Mouse (Mus musculus): ENCODE data around the gene Meis3. TPM values are rescaled to one million over a fixed set of nuclear protein-coding genes. Genes with fewer than 3 reads are reported as not detected.

Meis3 gene
- polyA plus RNA-seq, 1 experiment from 2014 or later = 15.5 TPM

GRCm38 (mm10) chr7:16213196-16213595, 38.3 kb downstream of the Meis3 start:
- Histone ChIP-seq H3K9ac (ENCODE audit: low read length) (no peak overlapping the region), H3K4me3 (ENCODE audit: control insufficient read depth in 1 of 2, insufficient read depth in 1 of 2, low read depth in 1 of 2, low read length in 2 of 2) (no peak overlapping the region), H3K4me2 (ENCODE audit: low read length) (no peak overlapping the region), H3K27me3 (ENCODE audit: control insufficient read depth, insufficient read depth, low read length) (no peaks in the 10 kb centered on the region), H3K9me3 (ENCODE audit: control insufficient read depth, low read length) (no peaks in the 10 kb centered on the region), H3K27ac (replicated peaks in 1 of 2; ENCODE audit: control insufficient read depth in 1 of 2, insufficient read depth in 1 of 2, low read depth in 2 of 2, low read length in 2 of 2) (no peak overlapping the region), H3K4me1 (ENCODE audit: control insufficient read depth in 2 of 2, insufficient read depth in 2 of 2, low read length in 2 of 2) (no peaks in the 10 kb centered on the region), H3K36me3 (ENCODE audit: control insufficient read depth, insufficient read depth, low read length) (peaks cover 95% of the 10 kb centered on the region)
- no peak for ATAC-seq (ENCODE audit: insufficient number of reproducible peaks, insufficient read depth, low FRiP score, low read depth)
- WGBS = 87% methylated on average over 6 of the region's 6 CpGs

- Histone ChIP-seq H3K9me3 (ENCODE audit: control insufficient read depth, low read length) (no peaks in the 10 kb centered on the region), H3K36me3 (ENCODE audit: control insufficient read depth, insufficient read depth, low read length) (peaks cover 97% of the 10 kb centered on the region), H3K27ac (replicated peaks in 1 of 2; ENCODE audit: control insufficient read depth in 1 of 2, insufficient read depth in 1 of 2, low read depth in 2 of 2, low read length in 2 of 2) (no peak overlapping the region), H3K4me1 (ENCODE audit: control insufficient read depth in 2 of 2, insufficient read depth in 2 of 2, low read length in 2 of 2) (no peaks in the 10 kb centered on the region), H3K4me3 (ENCODE audit: control insufficient read depth in 1 of 2, insufficient read depth in 1 of 2, low read depth in 1 of 2, low read length in 2 of 2) (no peak overlapping the region), H3K4me2 (ENCODE audit: low read length) (no peak overlapping the region), H3K27me3 (ENCODE audit: control insufficient read depth, insufficient read depth, low read length) (no peaks in the 10 kb centered on the region), H3K9ac (ENCODE audit: low read length) (no peak overlapping the region)
- 89% methylated on average over 9 of the region's 9 CpGs for WGBS
- ATAC-seq (ENCODE audit: insufficient number of reproducible peaks, insufficient read depth, low FRiP score, low read depth) = no peak
Measured at GRCm38 (mm10) chr7:16213986-16214385, 39.1 kb downstream of the Meis3 start.

GRCm38 (mm10) chr7:16221582-16222272, 46.8 kb downstream of the Meis3 start, which contains the start of gene Dhx34:
TSS of gene Dhx34 (minus strand) at chr7:16222037.
- H3K36me3 ChIP-seq (ENCODE audit: control insufficient read depth, insufficient read depth, low read length) = peaks cover 22% of the 10 kb centered on the region
- peak within 1 kb of the TSS; percentile 69 to 83 for H3K27ac ChIP-seq (replicated peaks in 1 of 2; ENCODE audit: control insufficient read depth in 1 of 2, insufficient read depth in 1 of 2, low read depth in 2 of 2, low read length in 2 of 2)
- H3K27me3 ChIP-seq (ENCODE audit: control insufficient read depth, insufficient read depth, low read length) = no peaks in the 10 kb centered on the region
- H3K9me3 ChIP-seq (ENCODE audit: control insufficient read depth, low read length) = no peaks in the 10 kb centered on the region
- H3K4me1 ChIP-seq (ENCODE audit: control insufficient read depth in 2 of 2, insufficient read depth in 2 of 2, low read length in 2 of 2) = peaks cover 3 to 10% of the 10 kb centered on the region in 2 experiments; a peak in 2 of 4 replicates
- peak within 1 kb of the TSS; percentile 85 for H3K4me2 ChIP-seq (ENCODE audit: low read length)
- 2% methylated on average over 34 of the region's 34 CpGs for WGBS
- H3K9ac ChIP-seq (ENCODE audit: low read length) = peak within 1 kb of the TSS; percentile 85
- peak; percentile 94 for ATAC-seq (ENCODE audit: insufficient number of reproducible peaks, insufficient read depth, low FRiP score, low read depth)
- H3K4me3 ChIP-seq (ENCODE audit: control insufficient read depth in 1 of 2, insufficient read depth in 1 of 2, low read depth in 1 of 2, low read length in 2 of 2) = peak within 1 kb of the TSS; percentile 65 to 97

- Histone ChIP-seq H3K27me3 (ENCODE audit: control insufficient read depth, insufficient read depth, low read length) (no peaks in the 10 kb centered on the region), H3K27ac (replicated peaks in 1 of 2; ENCODE audit: control insufficient read depth in 1 of 2, insufficient read depth in 1 of 2, low read depth in 2 of 2, low read length in 2 of 2) (no peak overlapping the region; a peak in 1 of 4 replicates), H3K4me1 (ENCODE audit: control insufficient read depth in 2 of 2, insufficient read depth in 2 of 2, low read length in 2 of 2) (peaks cover 0 to 2% of the 10 kb centered on the region in 2 experiments; a peak in 1 of 4 replicates), H3K9ac (ENCODE audit: low read length) (no peak overlapping the region), H3K9me3 (ENCODE audit: control insufficient read depth, low read length) (peaks cover 7% of the 10 kb centered on the region; the same call in 1 of the 2 replicates), H3K4me2 (ENCODE audit: low read length) (no peak overlapping the region), H3K36me3 (ENCODE audit: control insufficient read depth, insufficient read depth, low read length) (no peaks in the 10 kb centered on the region), H3K4me3 (ENCODE audit: control insufficient read depth in 1 of 2, insufficient read depth in 1 of 2, low read depth in 1 of 2, low read length in 2 of 2) (no peak overlapping the region)
- 31% methylated on average over 5 of the region's 5 CpGs for WGBS
- ATAC-seq (ENCODE audit: insufficient number of reproducible peaks, insufficient read depth, low FRiP score, low read depth) = no peak
Measured at GRCm38 (mm10) chr7:16229869-16230268, 55.0 kb downstream of the Meis3 start.

Other genes starting within 250 kb of the Meis3 start
- 120 and 121 TPM in 2 replicates for gene Nop53, start 229.0 kb upstream of the Meis3 start, polyA plus RNA-seq (2014; fragmentation: Nextera tagmentation; extraction: Ambion mirVana)
- 37.4 and 43.5 TPM in 2 replicates for gene Ehd2, start 207.5 kb upstream of the Meis3 start, polyA plus RNA-seq (2014; fragmentation: Nextera tagmentation; extraction: Ambion mirVana)
- gene Bicra, start 127.2 kb upstream of the Meis3 start, polyA plus RNA-seq (2014; fragmentation: Nextera tagmentation; extraction: Ambion mirVana) = 5.0 and 5.4 TPM in 2 replicates
- not detected in 2 replicates for gene Zfp541, start 113.3 kb upstream of the Meis3 start, polyA plus RNA-seq (2014; fragmentation: Nextera tagmentation; extraction: Ambion mirVana)
- 159 and 161 TPM in 2 replicates for gene Napa, start 76.6 kb upstream of the Meis3 start, polyA plus RNA-seq (2014; fragmentation: Nextera tagmentation; extraction: Ambion mirVana)
- 31.2 and 32.0 TPM in 2 replicates for gene Kptn, start 55.2 kb upstream of the Meis3 start, polyA plus RNA-seq (2014; fragmentation: Nextera tagmentation; extraction: Ambion mirVana)
- 0.15 TPM in 2 replicates for gene Slc8a2, start 45.3 kb upstream of the Meis3 start, polyA plus RNA-seq (2014; fragmentation: Nextera tagmentation; extraction: Ambion mirVana)
- gene Dhx34, start 46.9 kb downstream of the Meis3 start, polyA plus RNA-seq (2014; fragmentation: Nextera tagmentation; extraction: Ambion mirVana) = 5.3 and 7.8 TPM in 2 replicates
- 0.80 and 0.94 TPM in 2 replicates for gene C5ar2, start 69.1 kb downstream of the Meis3 start, polyA plus RNA-seq (2014; fragmentation: Nextera tagmentation; extraction: Ambion mirVana)
- gene C5ar1, start 84.5 kb downstream of the Meis3 start, polyA plus RNA-seq (2014; fragmentation: Nextera tagmentation; extraction: Ambion mirVana) = 3.3 and 3.7 TPM in 2 replicates
- 9.9 and 11.7 TPM in 2 replicates for gene Inafm1, start 98.5 kb downstream of the Meis3 start, polyA plus RNA-seq (2014; fragmentation: Nextera tagmentation; extraction: Ambion mirVana)
- 10.6 and 11.2 TPM in 2 replicates for gene Ccdc9, start 111.7 kb downstream of the Meis3 start, polyA plus RNA-seq (2014; fragmentation: Nextera tagmentation; extraction: Ambion mirVana)
- gene Bbc3, start 133.3 kb downstream of the Meis3 start, polyA plus RNA-seq (2014; fragmentation: Nextera tagmentation; extraction: Ambion mirVana) = 3.8 and 5.2 TPM in 2 replicates
- gene Sae1, start 212.7 kb downstream of the Meis3 start, polyA plus RNA-seq (2014; fragmentation: Nextera tagmentation; extraction: Ambion mirVana) = 179 and 183 TPM in 2 replicates
- 8.6 and 10.6 TPM in 2 replicates for gene Zc3h4, start 225.8 kb downstream of the Meis3 start, polyA plus RNA-seq (2014; fragmentation: Nextera tagmentation; extraction: Ambion mirVana)

Data from heart, embryonic 14.5 days (tissue).